Mouse (Mus musculus): ENCODE data around the gene Flad1. TPM values are rescaled to one million over a fixed set of nuclear protein-coding genes. Genes with fewer than 3 reads are reported as not detected.

Gene Flad1
- total and polyA plus RNA-seq, 2 experiments = 29.0 to 67.3 TPM

DNA sequence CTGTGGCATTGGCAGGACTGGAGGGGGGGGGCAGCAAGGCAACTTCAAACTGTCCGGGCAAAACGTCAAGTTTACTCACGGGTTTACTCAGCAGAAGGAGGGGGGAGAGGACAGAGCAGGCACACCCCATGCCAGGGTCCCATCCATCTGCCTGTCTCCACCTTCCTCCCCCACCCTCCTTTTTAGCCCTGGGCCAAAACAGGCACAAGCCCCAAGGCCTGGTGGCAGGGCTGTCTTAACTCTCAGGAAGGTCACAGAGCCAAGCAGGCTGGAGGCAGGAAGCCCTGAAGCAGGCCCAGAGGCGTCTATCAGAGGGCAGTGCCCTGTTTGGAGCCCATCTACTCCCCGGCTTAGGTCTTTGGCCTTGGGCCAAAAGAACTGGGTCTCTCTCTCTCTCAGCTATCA lies 21.6 kb downstream of the Flad1 start:
- Histone ChIP-seq H3K4me3 (ENCODE audit: insufficient read depth, low read depth, low read length) (peak overlapping the region; percentile 18; the same call in 1 of the 2 replicates), H3K27me3 (ENCODE audit: control insufficient read depth, insufficient read depth, low read length) (no peaks in the 10 kb centered on the region), H3K79me2 (ENCODE audit: control insufficient read depth, insufficient read depth, low read length) (peaks cover 64% of the 10 kb centered on the region), H3K27ac (replicated peaks; ENCODE audit: insufficient read depth, low read depth, low read length) (peak overlapping the region; percentile 54), H3K4me1 (ENCODE audit: control insufficient read depth, insufficient read depth, low read length) (peaks cover 32% of the 10 kb centered on the region), H3K9ac (ENCODE audit: low read depth, low read length) (peak overlapping the region; percentile 41), H3K36me3 (ENCODE audit: control insufficient read depth, insufficient read depth, low read length) (peaks cover 2% of the 10 kb centered on the region; the same call in 1 of the 2 replicates)
- TF ChIP-seq POLR2A (IDR thresholded peaks at IDR 0.05; ENCODE audit: extremely low read depth, insufficient read depth, low read length) (no peak), CTCF (IDR thresholded peaks at IDR 0.05; ENCODE audit: low read depth, low read length) (no peak)
- peak; percentile 80 for DNase-seq (ENCODE audit: extremely low read depth, low read depth, low spot score)
- 3% methylated on average over 5 of the region's 5 CpGs for WGBS

GRCm38 (mm10) chr3:89388901-89389740 lies 22.5 kb downstream of the Flad1 start:
- H3K9ac ChIP-seq (ENCODE audit: low read depth, low read length) = no peak overlapping the region
- H3K27ac ChIP-seq (replicated peaks; ENCODE audit: insufficient read depth, low read depth, low read length) = peak overlapping the region; percentile 10
- WGBS = 55% methylated on average over 6 of the region's 6 CpGs
- peaks cover 32% of the 10 kb centered on the region for H3K4me1 ChIP-seq (ENCODE audit: control insufficient read depth, insufficient read depth, low read length)
- no peak overlapping the region for H3K4me3 ChIP-seq (ENCODE audit: insufficient read depth, low read depth, low read length)
- peaks cover 74% of the 10 kb centered on the region for H3K79me2 ChIP-seq (ENCODE audit: control insufficient read depth, insufficient read depth, low read length)
- TF ChIP-seq CTCF (IDR thresholded peaks at IDR 0.05; ENCODE audit: low read depth, low read length) = no peak
- no peak for TF ChIP-seq POLR2A (IDR thresholded peaks at IDR 0.05; ENCODE audit: extremely low read depth, insufficient read depth, low read length)
- peaks cover 2% of the 10 kb centered on the region; the same call in 1 of the 2 replicates for H3K36me3 ChIP-seq (ENCODE audit: control insufficient read depth, insufficient read depth, low read length)
- no peaks in the 10 kb centered on the region for H3K27me3 ChIP-seq (ENCODE audit: control insufficient read depth, insufficient read depth, low read length)
- DNase-seq (ENCODE audit: extremely low read depth, low read depth, low spot score) = peak; percentile 48

- TF ChIP-seq CTCF (IDR thresholded peaks at IDR 0.05; ENCODE audit: low read depth, low read length) = no peak
- no peak for TF ChIP-seq POLR2A (IDR thresholded peaks at IDR 0.05; ENCODE audit: extremely low read depth, insufficient read depth, low read length)
- Histone ChIP-seq H3K4me3 (ENCODE audit: insufficient read depth, low read depth, low read length) (no peak overlapping the region), H3K9ac (ENCODE audit: low read depth, low read length) (no peak overlapping the region), H3K27ac (replicated peaks; ENCODE audit: insufficient read depth, low read depth, low read length) (peak overlapping the region; percentile 10), H3K79me2 (ENCODE audit: control insufficient read depth, insufficient read depth, low read length) (peaks cover 80% of the 10 kb centered on the region), H3K27me3 (ENCODE audit: control insufficient read depth, insufficient read depth, low read length) (no peaks in the 10 kb centered on the region), H3K36me3 (ENCODE audit: control insufficient read depth, insufficient read depth, low read length) (peaks cover 2% of the 10 kb centered on the region; the same call in 1 of the 2 replicates), H3K4me1 (ENCODE audit: control insufficient read depth, insufficient read depth, low read length) (peaks cover 32% of the 10 kb centered on the region)
- WGBS = 40% methylated on average over 11 of the region's 11 CpGs
- DNase-seq (ENCODE audit: extremely low read depth, low read depth, low spot score) = peak; percentile 50
Observed at GRCm38 (mm10) chr3:89388134-89388881, 23.4 kb downstream of the Flad1 start.

DNA sequence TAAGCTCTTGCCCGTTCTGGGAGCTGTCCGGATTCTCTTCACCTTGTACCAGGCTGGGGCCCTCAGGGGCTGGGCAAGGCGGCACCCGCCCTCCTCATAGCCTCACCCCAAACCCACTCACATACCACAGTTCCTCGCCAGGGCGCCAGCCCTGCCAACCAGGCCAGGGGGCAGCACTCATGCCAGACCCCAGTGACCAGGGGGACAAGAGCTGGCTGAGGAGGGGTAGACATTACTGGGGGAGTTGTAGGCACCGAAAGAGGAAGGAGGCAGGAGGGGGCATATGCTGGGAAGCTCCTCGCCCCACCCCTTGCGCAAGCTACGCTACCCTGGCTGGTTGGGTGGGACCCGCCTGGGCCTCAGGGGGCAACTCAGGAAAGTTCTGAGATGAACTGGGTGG lies 24.0 kb downstream of the Flad1 start:
- DNase-seq (ENCODE audit: extremely low read depth, low read depth, low spot score) = no peak
- peaks cover 32% of the 10 kb centered on the region for H3K4me1 ChIP-seq (ENCODE audit: control insufficient read depth, insufficient read depth, low read length)
- peaks cover 2% of the 10 kb centered on the region; the same call in 1 of the 2 replicates for H3K36me3 ChIP-seq (ENCODE audit: control insufficient read depth, insufficient read depth, low read length)
- H3K4me3 ChIP-seq (ENCODE audit: insufficient read depth, low read depth, low read length) = no peak overlapping the region
- no peaks in the 10 kb centered on the region for H3K27me3 ChIP-seq (ENCODE audit: control insufficient read depth, insufficient read depth, low read length)
- 0 out of 2 replicates have a peak overlapping the region, but pooled peaks have one; percentile 6 for H3K9ac ChIP-seq (ENCODE audit: low read depth, low read length)
- peaks cover 76% of the 10 kb centered on the region for H3K79me2 ChIP-seq (ENCODE audit: control insufficient read depth, insufficient read depth, low read length)
- no peak overlapping the region for H3K27ac ChIP-seq (replicated peaks; ENCODE audit: insufficient read depth, low read depth, low read length)
- TF ChIP-seq CTCF (IDR thresholded peaks at IDR 0.05; ENCODE audit: low read depth, low read length) (no peak), POLR2A (IDR thresholded peaks at IDR 0.05; ENCODE audit: extremely low read depth, insufficient read depth, low read length) (no peak)
- 84% methylated on average over 11 of the region's 11 CpGs for WGBS

- 82% methylated on average over 17 of the region's 17 CpGs for WGBS
- H3K36me3 ChIP-seq (ENCODE audit: control insufficient read depth, insufficient read depth, low read length) = peaks cover 2% of the 10 kb centered on the region; the same call in 1 of the 2 replicates
- no peak overlapping the region for H3K27ac ChIP-seq (replicated peaks; ENCODE audit: insufficient read depth, low read depth, low read length)
- TF ChIP-seq POLR2A (IDR thresholded peaks at IDR 0.05; ENCODE audit: extremely low read depth, insufficient read depth, low read length) = no peak
- no peaks in the 10 kb centered on the region for H3K27me3 ChIP-seq (ENCODE audit: control insufficient read depth, insufficient read depth, low read length)
- no peak for DNase-seq (ENCODE audit: extremely low read depth, low read depth, low spot score)
- H3K4me3 ChIP-seq (ENCODE audit: insufficient read depth, low read depth, low read length) = peak overlapping the region; percentile 8; the same call in 1 of the 2 replicates
- peaks cover 71% of the 10 kb centered on the region for H3K79me2 ChIP-seq (ENCODE audit: control insufficient read depth, insufficient read depth, low read length)
- peaks cover 32% of the 10 kb centered on the region for H3K4me1 ChIP-seq (ENCODE audit: control insufficient read depth, insufficient read depth, low read length)
- H3K9ac ChIP-seq (ENCODE audit: low read depth, low read length) = no peak overlapping the region
Observed at GRCm38 (mm10) chr3:89386438-89387420, 24.9 kb downstream of the Flad1 start.

Data from liver, adult 2 months (tissue).